Comparison of ENCODE assay signal across 7 mouse cellular contexts in genomic region chrX:103845266-103845665, GRCm38 (mm10). TPM values are rescaled to one million over a fixed set of nuclear protein-coding genes. Genes with fewer than 3 reads are reported as not detected.
DNase-seq lines count a peak whose midpoint lies in the region; ATAC-seq lines count a peak whose summit lies in the region.

No protein-coding gene starts in this region.

- DNase-seq in hindbrain, embryonic 11.5 days (ENCODE audit: low spot score) = peak; percentile 29
- peak; percentile 9 for DNase-seq in thymus, postnatal 4 days
- no peak for DNase-seq in thymus, postnatal 10 days (ENCODE audit: low spot score in 2 of 2)
- DNase-seq in induced T-regulatory cell, adult 2 months (ENCODE audit: low read depth) = peak; percentile 9
- peak; percentile 29 to 31 for DNase-seq in right cerebral cortex, postnatal 10 days (ENCODE audit: low spot score in 2 of 2)

- H3K4me1 ChIP-seq in hindbrain, embryonic 11.5 days (replicated peaks; ENCODE audit: control insufficient read depth, insufficient read depth, low read length) = no peaks in the 10 kb centered on the region
- no peaks in the 10 kb centered on the region for H3K4me1 ChIP-seq in hindbrain, embryonic 13.5 days (replicated peaks)

- H3K4me2 ChIP-seq in hindbrain, embryonic 11.5 days (replicated peaks; ENCODE audit: low read depth, low read length) = no peak overlapping the region
- no peak overlapping the region for H3K4me2 ChIP-seq in hindbrain, embryonic 13.5 days

- no peaks in the 10 kb centered on the region for H3K36me3 ChIP-seq in hindbrain, embryonic 11.5 days (ENCODE audit: control insufficient read depth, insufficient read depth, low read length)
- no peaks in the 10 kb centered on the region for H3K36me3 ChIP-seq in hindbrain, embryonic 13.5 days

- H3K4me3 ChIP-seq in hindbrain, embryonic 11.5 days (ENCODE audit: low read depth, low read length) = no peak overlapping the region
- no peak overlapping the region for H3K4me3 ChIP-seq in hindbrain, embryonic 13.5 days

- H3K27ac ChIP-seq in hindbrain, embryonic 11.5 days (ENCODE audit: low read depth, low read length) = no peak overlapping the region
- no peak overlapping the region for H3K27ac ChIP-seq in hindbrain, embryonic 13.5 days

- H3K27me3 ChIP-seq in hindbrain, embryonic 11.5 days (ENCODE audit: control insufficient read depth, insufficient read depth, low read length) = peaks cover 7% of the 10 kb centered on the region; the same call in 1 of the 2 replicates
- peaks cover 68% of the 10 kb centered on the region for H3K27me3 ChIP-seq in hindbrain, embryonic 13.5 days

- H3K9ac ChIP-seq in hindbrain, embryonic 11.5 days (ENCODE audit: low read depth, low read length) = no peak overlapping the region
- H3K9ac ChIP-seq in hindbrain, embryonic 13.5 days = no peak overlapping the region

- no peak for ATAC-seq in hindbrain, embryonic 11.5 days (ENCODE audit: low FRiP score)
- no peak for ATAC-seq in hindbrain, embryonic 13.5 days (ENCODE audit: low FRiP score)
- ATAC-seq in granulocyte monocyte progenitor cell, adult 5-6 weeks (replicated peaks; ENCODE audit: poor library complexity, severe bottlenecking) = no peak

- 49% methylated on average over 2 of the region's 2 CpGs for WGBS in hindbrain, embryonic 11.5 days
- WGBS in hindbrain, embryonic 13.5 days = 58% methylated on average over 2 of the region's 2 CpGs

- H3K9me3 ChIP-seq in hindbrain, embryonic 11.5 days (ENCODE audit: control insufficient read depth, low read length) = no peaks in the 10 kb centered on the region
- H3K9me3 ChIP-seq in hindbrain, embryonic 13.5 days = no peaks in the 10 kb centered on the region

RNA-seq across cellular contexts. Expression of gene Slc16a2, which starts 23.5 kb away (rescaled TPM):
- 12.7 and 14.7 TPM in 2 replicates for polyA plus RNA-seq in hindbrain, embryonic 11.5 days (2014; fragmentation: Nextera tagmentation; extraction: Ambion mirVana)
- polyA plus RNA-seq in hindbrain, embryonic 13.5 days (2015; fragmentation: Nextera tagmentation; extraction: Ambion mirVana) = 19.5 and 22.3 TPM in 2 replicates
- not detected in 2 replicates for total RNA-seq in granulocyte monocyte progenitor cell, adult 5-6 weeks (2014; fragmentation: Nextera tagmentation)
- not detected in 2 replicates for total RNA-seq in granulocyte monocyte progenitor cell, adult 5-6 weeks (2017)

Comparison
In these comparisons a context has a peak if more than half of its experiments do, and no peak if none do; other contexts are left out.
1. DNase-seq: peak in hindbrain, embryonic 11.5 days (single experiment), thymus, postnatal 4 days (single experiment), induced T-regulatory cell, adult 2 months (single experiment) and right cerebral cortex, postnatal 10 days (2 of 2); none in thymus, postnatal 10 days (0 of 2).